Mouse (Mus musculus) cerebellum, postnatal 4 days (tissue): ENCODE results near the gene Gm28048.

ENCODE experiments used
- DNase-seq, 2 experiments: peaks; one replicate each; pipeline ENCODE4 v3.0.0; 2022; ENCODE audit warnings: low spot score in 2 of 2, mixed read lengths in 1 of 2

Gene Gm28048

GRCm38 (mm10) chr11:22844754-22845718 is 136.9 kb downstream of the Gm28048 start:
- no peak for DNase-seq

GRCm38 (mm10) chr11:22839456-22839855 is 142.4 kb downstream of the Gm28048 start:
- no peak for DNase-seq

GRCm38 (mm10) chr11:22838361-22838760 is 143.5 kb downstream of the Gm28048 start:
- DNase-seq: no peak

- DNase-seq: no peak
Measured at GRCm38 (mm10) chr11:22836269-22836668, 145.6 kb downstream of the Gm28048 start.

- DNase-seq: no peak
Measured at GRCm38 (mm10) chr11:22832600-22832999, 149.3 kb downstream of the Gm28048 start.

- no peak for DNase-seq
Measured at GRCm38 (mm10) chr11:22831916-22832315, 150.0 kb downstream of the Gm28048 start.

- DNase-seq: no peak
Measured at GRCm38 (mm10) chr11:22830684-22831083, 151.2 kb downstream of the Gm28048 start.

- no peak for DNase-seq
Measured at GRCm38 (mm10) chr11:22830179-22830611, 151.7 kb downstream of the Gm28048 start.

GRCm38 (mm10) chr11:22828988-22829632 is 152.8 kb downstream of the Gm28048 start:
- no peak for DNase-seq

- no peak for DNase-seq
Measured at GRCm38 (mm10) chr11:22827514-22828080, 154.3 kb downstream of the Gm28048 start.

GRCm38 (mm10) chr11:22826665-22827064 is 155.2 kb downstream of the Gm28048 start:
- DNase-seq: no peak

GRCm38 (mm10) chr11:22826051-22826450 is 155.8 kb downstream of the Gm28048 start:
- DNase-seq: no peak

- no peak for DNase-seq
Measured at GRCm38 (mm10) chr11:22825548-22825947, 156.3 kb downstream of the Gm28048 start.

GRCm38 (mm10) chr11:22824049-22824705 is 157.7 kb downstream of the Gm28048 start:
- DNase-seq: no peak

- no peak for DNase-seq
Measured at GRCm38 (mm10) chr11:22821243-22821642, 160.6 kb downstream of the Gm28048 start.

GRCm38 (mm10) chr11:22818371-22818770 is 163.5 kb downstream of the Gm28048 start:
- no peak for DNase-seq

- no peak for DNase-seq
Measured at GRCm38 (mm10) chr11:22815877-22816276, 166.0 kb downstream of the Gm28048 start.

- no peak for DNase-seq
Measured at GRCm38 (mm10) chr11:22815143-22815542, 166.7 kb downstream of the Gm28048 start.

GRCm38 (mm10) chr11:22813921-22814704 is 167.8 kb downstream of the Gm28048 start:
- DNase-seq: no peak

GRCm38 (mm10) chr11:22813427-22813826 is 168.5 kb downstream of the Gm28048 start:
- DNase-seq: no peak

- DNase-seq: no peak
Measured at GRCm38 (mm10) chr11:22811413-22811812, 170.5 kb downstream of the Gm28048 start.
